Comparison of ENCODE assay signal across 8 mouse cellular contexts in the genomic region with DNA sequence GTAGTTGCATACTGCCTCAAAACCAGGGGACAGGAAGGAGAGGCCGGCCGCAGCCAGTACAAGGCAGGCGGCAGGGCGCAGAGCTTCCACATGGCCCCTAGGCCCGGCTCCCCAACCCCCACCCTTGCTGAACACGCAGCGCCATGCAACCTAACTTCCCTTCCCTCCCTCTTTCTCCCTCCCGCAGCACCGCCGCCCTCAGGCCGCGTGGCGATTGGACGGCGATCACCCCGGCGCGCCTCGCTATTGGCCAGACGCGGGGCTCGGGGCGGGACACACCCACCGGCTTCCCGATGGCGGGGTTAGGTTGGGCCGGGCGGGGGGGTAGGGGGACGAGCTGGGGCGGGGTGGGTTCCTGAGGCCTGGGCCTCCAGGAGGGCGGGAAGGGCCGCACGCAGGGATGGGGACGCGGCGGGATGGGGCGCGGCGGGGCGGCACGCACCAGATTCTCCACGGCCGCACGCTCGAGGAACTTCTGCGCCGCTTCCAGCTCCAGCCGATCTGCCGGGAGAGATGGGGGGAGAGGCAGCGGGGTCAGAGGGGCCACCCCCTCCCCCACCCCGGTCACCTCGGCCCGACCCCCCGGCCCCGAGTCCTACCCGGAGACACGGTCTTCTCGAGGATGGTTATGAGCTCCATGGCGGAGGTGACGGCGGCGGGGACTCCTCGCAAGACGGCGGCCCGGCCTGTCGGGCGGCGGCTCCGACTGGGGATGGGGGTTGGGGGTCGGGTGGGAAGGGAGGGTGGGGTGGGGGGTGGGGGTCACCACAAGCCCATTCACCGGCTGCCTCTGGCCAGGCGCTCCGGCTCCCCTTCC. TPM values are rescaled to one million over a fixed set of nuclear protein-coding genes. Genes with fewer than 3 reads are reported as not detected.
DNase-seq lines count a peak whose midpoint lies in the region; ATAC-seq and TF ChIP-seq lines count a peak whose summit lies in the region.

No protein-coding gene starts in this region.

- peak overlapping the region; percentile 66 for H3K4me2 ChIP-seq in forebrain, postnatal 0 days (ENCODE audit: low read depth)
- H3K4me2 ChIP-seq in lung, embryonic 15.5 days, result peak overlapping the region; percentile 87

- H3K27ac ChIP-seq in forebrain, postnatal 0 days (ENCODE audit: low read depth, low read length), result peak overlapping the region; percentile 93
- peak overlapping the region; percentile 98 for H3K27ac ChIP-seq in lung, embryonic 15.5 days

- H3K9ac ChIP-seq in forebrain, postnatal 0 days, result peak overlapping the region; percentile 82
- H3K9ac ChIP-seq in lung, embryonic 15.5 days, result peak overlapping the region; percentile 93

- no peak for TF ChIP-seq CTCF in G1E (IDR thresholded peaks at IDR 0.05; ENCODE audit: low read depth, low read length)
- peak; percentile 8; the same call in 1 of the 2 replicates for TF ChIP-seq CTCF in forebrain, postnatal 0 days (IDR thresholded peaks at IDR 0.05; ENCODE audit: low read depth)

- ATAC-seq in G1E (ENCODE audit: extremely low read depth, insufficient number of reproducible peaks, low FRiP score, poor library complexity, severe bottlenecking), result peak; percentile 66
- ATAC-seq in forebrain, postnatal 0 days, result peak; percentile 72
- peak; percentile 83 for ATAC-seq in lung, embryonic 15.5 days (ENCODE audit: borderline replicate concordance, extremely low read depth, low FRiP score, low TSS enrichment)

- DNase-seq in G1E (ENCODE audit: low spot score), result peak; percentile 98
- DNase-seq in cerebellum, adult 18-20 months, result peak; percentile 98
- DNase-seq in forebrain, postnatal 0 days, result peak; percentile 93
- DNase-seq in heart, postnatal 4 days, result peak; percentile 99
- DNase-seq in layer of hippocampus, adult 8-10 months (ENCODE audit: low spot score in 2 of 2), result peak; percentile 95
- DNase-seq in ovary, adult 18-20 months (ENCODE audit: low spot score), result peak; percentile 97
- peak; percentile 94 for DNase-seq in thymus, postnatal 0 days (ENCODE audit: low spot score)

- peaks cover 64% of the 10 kb centered on the region for H3K36me3 ChIP-seq in G1E (replicated peaks)
- H3K36me3 ChIP-seq in forebrain, postnatal 0 days (ENCODE audit: insufficient read depth), result peaks cover 28% of the 10 kb centered on the region
- peaks cover 47% of the 10 kb centered on the region for H3K36me3 ChIP-seq in lung, embryonic 15.5 days

- no peaks in the 10 kb centered on the region for H3K9me3 ChIP-seq in G1E (replicated peaks)
- no peaks in the 10 kb centered on the region for H3K9me3 ChIP-seq in forebrain, postnatal 0 days (ENCODE audit: low read length)
- no peaks in the 10 kb centered on the region for H3K9me3 ChIP-seq in lung, embryonic 15.5 days

- WGBS in forebrain, postnatal 0 days, result 2% methylated on average over 41 of the region's 74 CpGs
- WGBS in lung, embryonic 15.5 days, result 2% methylated on average over 61 of the region's 74 CpGs

- peaks cover 68% of the 10 kb centered on the region for H3K4me1 ChIP-seq in G1E (ENCODE audit: insufficient read depth, low read depth, low read length)
- H3K4me1 ChIP-seq in forebrain, postnatal 0 days (ENCODE audit: insufficient read depth), result no peaks in the 10 kb centered on the region
- peaks cover 42% of the 10 kb centered on the region for H3K4me1 ChIP-seq in lung, embryonic 15.5 days

- H3K4me3 ChIP-seq in G1E (ENCODE audit: low read depth, low read length), result peak overlapping the region; percentile 82
- H3K4me3 ChIP-seq in forebrain, postnatal 0 days (ENCODE audit: low read depth, low read length), result peak overlapping the region; percentile 86
- peak overlapping the region; percentile 91 for H3K4me3 ChIP-seq in lung, embryonic 15.5 days

- H3K27me3 ChIP-seq in G1E (ENCODE audit: insufficient read depth, low read length), result no peaks in the 10 kb centered on the region
- no peaks in the 10 kb centered on the region for H3K27me3 ChIP-seq in forebrain, postnatal 0 days (ENCODE audit: insufficient read depth, low read length)
- no peaks in the 10 kb centered on the region for H3K27me3 ChIP-seq in lung, embryonic 15.5 days

RNA-seq across cellular contexts. Expression of gene Kpnb1, which starts 0.5 kb away (rescaled TPM):
- total RNA-seq in G1E (2014; fragmentation: Nextera tagmentation) (328 and 346 TPM in 2 replicates), G1E (2017) (265 and 286 TPM in 2 replicates)
- polyA plus RNA-seq in G1E (2012), result 50.5 and 51.3 TPM in 2 replicates
- 112 and 124 TPM in 2 replicates for total RNA-seq in forebrain, postnatal 0 days (2014; rRNA removed)
- polyA plus RNA-seq in forebrain, postnatal 0 days (2015; fragmentation: Nextera tagmentation; extraction: Ambion mirVana), result 19.2 and 24.6 TPM in 2 replicates
- 100 to 1,000 TPM; 160 to 162 TPM for total RNA-seq in heart, postnatal 4 days (2021)
- 100 to 1,000 TPM; 126 to 131 (median 130) TPM for total RNA-seq in layer of hippocampus, adult 8-10 months (2022)
- polyA plus RNA-seq in lung, embryonic 15.5 days (2015; fragmentation: Nextera tagmentation; extraction: Ambion mirVana), result 50.5 and 52.5 TPM in 2 replicates
- 37.0 and 39.8 TPM in 2 replicates for polyA plus RNA-seq in thymus, postnatal 0 days (2015; fragmentation: Nextera tagmentation; extraction: Ambion mirVana)

RNA-seq across cellular contexts. Expression of gene Tbkbp1, which starts 35.9 kb away (rescaled TPM):
- total RNA-seq in G1E (2014; fragmentation: Nextera tagmentation) (not detected in 2 replicates), G1E (2017) (0.05 and 0.06 TPM in 2 replicates)
- polyA plus RNA-seq in G1E (2012), result 0.29 and 0.34 TPM in 2 replicates
- 35.8 and 36.4 TPM in 2 replicates for total RNA-seq in forebrain, postnatal 0 days (2014; rRNA removed)
- 9.2 and 9.9 TPM in 2 replicates for polyA plus RNA-seq in forebrain, postnatal 0 days (2015; fragmentation: Nextera tagmentation; extraction: Ambion mirVana)
- 10 to 100 TPM; 17.0 to 17.7 TPM for total RNA-seq in heart, postnatal 4 days (2021)
- total RNA-seq in layer of hippocampus, adult 8-10 months (2022), result 10 to 100 TPM; 85.9 to 92.0 (median 89.4) TPM
- 7.9 and 8.6 TPM in 2 replicates for polyA plus RNA-seq in lung, embryonic 15.5 days (2015; fragmentation: Nextera tagmentation; extraction: Ambion mirVana)
- polyA plus RNA-seq in thymus, postnatal 0 days (2015; fragmentation: Nextera tagmentation; extraction: Ambion mirVana), result 0.82 and 0.98 TPM in 2 replicates

Comparison
In these comparisons a context has a peak if more than half of its experiments do, and no peak if none do; other contexts are left out.
1. Peak in every context shown above with its lines: DNase-seq, ATAC-seq, H3K4me3 ChIP-seq and H3K27ac ChIP-seq.
2. RNA of gene Tbkbp1, which starts 35.9 kb away (total RNA-seq): 85.9 to 92.0 TPM in layer of hippocampus, adult 8-10 months, 35.8 to 36.4 TPM in forebrain, postnatal 0 days and 17.0 to 17.7 TPM in heart, postnatal 4 days; 0.05 to 0.06 TPM in G1E; every median in the first group is over 10 times any median in the second.